Mouse (Mus musculus): Measurements from ENCODE around the gene Chd3. TPM values are rescaled to one million over a fixed set of nuclear protein-coding genes. Genes with fewer than 3 reads are reported as not detected.
A peak's percentile ranks its signal among the peaks of the same experiment; 100 is the strongest.

Chd3 gene
- total RNA-seq, 2 experiments from 2014 or later, result 93.8 to 128 TPM

GRCm38 (mm10) chr11:69365722-69366121, 3.5 kb downstream of the Chd3 start:
- no peak for DNase-seq

- DNase-seq, result peak; percentile 98
Measured at GRCm38 (mm10) chr11:69364910-69365309, 4.3 kb downstream of the Chd3 start.

GRCm38 (mm10) chr11:69364376-69364775, 4.8 kb downstream of the Chd3 start:
- no peak for DNase-seq

GRCm38 (mm10) chr11:69362479-69362878, 6.7 kb downstream of the Chd3 start:
- DNase-seq, result no peak

- DNase-seq, result no peak
Measured at GRCm38 (mm10) chr11:69362021-69362420, 7.2 kb downstream of the Chd3 start.

- no peak for DNase-seq
Measured at GRCm38 (mm10) chr11:69357690-69358089, 11.5 kb downstream of the Chd3 start.

- DNase-seq, result no peak
Measured at GRCm38 (mm10) chr11:69356544-69356943, 12.7 kb downstream of the Chd3 start.

GRCm38 (mm10) chr11:69346441-69346840, 22.8 kb downstream of the Chd3 start:
- DNase-seq, result no peak

- peak; percentile 80 for DNase-seq
Measured at GRCm38 (mm10) chr11:69340161-69341131, 28.8 kb downstream of the Chd3 start, which contains the start of gene Rnf227. Rnf227 (plus strand) TSS chr11:69340461.

GRCm38 (mm10) chr11:69334796-69335195, 34.4 kb downstream of the Chd3 start:
- no peak for DNase-seq

GRCm38 (mm10) chr11:69333922-69334321, 35.3 kb downstream of the Chd3 start:
- no peak for DNase-seq

GRCm38 (mm10) chr11:69332713-69333253, 36.4 kb downstream of the Chd3 start:
- DNase-seq, result no peak

GRCm38 (mm10) chr11:69331929-69332405, 37.2 kb downstream of the Chd3 start:
- peak; percentile 85 for DNase-seq

- peak; percentile 41 for DNase-seq
Measured at GRCm38 (mm10) chr11:69331152-69331551, 38.1 kb downstream of the Chd3 start.

- DNase-seq, result no peak
Measured at GRCm38 (mm10) chr11:69328517-69328916, 40.7 kb downstream of the Chd3 start.

- DNase-seq, result no peak
Measured at GRCm38 (mm10) chr11:69327648-69328047, 41.6 kb downstream of the Chd3 start.

GRCm38 (mm10) chr11:69327157-69327442, 42.1 kb downstream of the Chd3 start:
- peak; percentile 47 for DNase-seq

GRCm38 (mm10) chr11:69326408-69327156, 42.6 kb downstream of the Chd3 start:
- DNase-seq, result peak; percentile 48

GRCm38 (mm10) chr11:69325628-69326407, 43.4 kb downstream of the Chd3 start, which contains the start of gene Kcnab3:
Kcnab3 (plus strand) TSS chr11:69326258.
- DNase-seq, result peak; percentile 91

- DNase-seq, result no peak
Measured at GRCm38 (mm10) chr11:69324749-69325148, 44.5 kb downstream of the Chd3 start.

GRCm38 (mm10) chr11:69323667-69324111, 45.5 kb downstream of the Chd3 start, which contains the start of the genes Cntrob and Trappc1:
Cntrob (minus strand) TSS chr11:69323775.
Trappc1 (plus strand) TSS chr11:69323980.
- DNase-seq, result peak; percentile 99
